Mouse (Mus musculus): ENCODE measurements around the gene Cdk7.

Gene Cdk7

GRCm38 (mm10) chr13:100724051-100724754, 6.5 kb downstream of the Cdk7 start:
- no peak for DNase-seq

GRCm38 (mm10) chr13:100721656-100722055, 9.1 kb downstream of the Cdk7 start:
- no peak for DNase-seq

- DNase-seq, result no peak
These were observed 15.3 kb downstream of the Cdk7 start for GRCm38 (mm10) chr13:100715467-100715866.

- DNase-seq, result no peak
These were observed 24.5 kb downstream of the Cdk7 start for GRCm38 (mm10) chr13:100706206-100706605.

- DNase-seq, result no peak
These were observed 27.3 kb downstream of the Cdk7 start for GRCm38 (mm10) chr13:100703468-100703867.

- no peak for DNase-seq
These were observed 31.9 kb downstream of the Cdk7 start for GRCm38 (mm10) chr13:100698866-100699265.

GRCm38 (mm10) chr13:100697541-100697940, 33.2 kb downstream of the Cdk7 start:
- no peak for DNase-seq

- no peak for DNase-seq
These were observed 43.2 kb downstream of the Cdk7 start for GRCm38 (mm10) chr13:100687513-100687912.

GRCm38 (mm10) chr13:100684355-100684754, 46.4 kb downstream of the Cdk7 start:
- DNase-seq, result no peak

GRCm38 (mm10) chr13:100682837-100683236, 47.9 kb downstream of the Cdk7 start:
- no peak for DNase-seq

- no peak for DNase-seq
These were observed 49.1 kb downstream of the Cdk7 start for GRCm38 (mm10) chr13:100681615-100682014.

- no peak for DNase-seq
These were observed 54.7 kb downstream of the Cdk7 start for GRCm38 (mm10) chr13:100675936-100676635.

- DNase-seq, result no peak
These were observed 60.5 kb downstream of the Cdk7 start for GRCm38 (mm10) chr13:100670181-100670741.

GRCm38 (mm10) chr13:100669291-100670022, 61.3 kb downstream of the Cdk7 start, which contains the start of gene Ccdc125:
Ccdc125 (plus strand) TSS chr13:100669717.
- DNase-seq, result no peak

- peak; percentile 55 to 58 for DNase-seq
These were observed 70.8 kb downstream of the Cdk7 start for GRCm38 (mm10) chr13:100659864-100660456.

GRCm38 (mm10) chr13:100658091-100658490, 72.6 kb downstream of the Cdk7 start:
- DNase-seq, result no peak
